Mouse (Mus musculus) midbrain, postnatal 0 days (tissue): ENCODE measurements around the gene Spef2. TPM values are rescaled to one million over a fixed set of nuclear protein-coding genes. Genes with fewer than 3 reads are reported as not detected.

ENCODE experiments used
- ATAC-seq: fragments of 200-750 bp; cut with Nextera tagmentation; 2 replicates; pipeline ENCODE4 v1.8.0; 2017; ENCODE audit warnings: moderate number of reproducible peaks, mild to moderate bottlenecking, moderate TSS enrichment, moderate library complexity; ENCODE audit not compliant: low FRiP score
- DNase-seq: peaks from one replicate; pipeline ENCODE4 v3.0.0-alpha.2; 2015; ENCODE audit warnings: low spot score
- H3K27ac ChIP-seq: fragments of 300-500 bp; sonication (generic); 2 replicates; pipeline ENCODE4 v1.5.1; 2014; ENCODE audit warnings: low read depth, mild to moderate bottlenecking, low read length, mixed read lengths
- H3K27me3 ChIP-seq: fragments of 300-500 bp; sonication (generic); 2 replicates; pipeline ENCODE4 v1.6.1; 2014; ENCODE audit warnings: low read length, control low read depth, mixed read lengths; ENCODE audit not compliant: insufficient read depth
- H3K36me3 ChIP-seq: fragments of 300-500 bp; sonication (generic); 2 replicates; pipeline ENCODE4 v1.6.1; 2014; ENCODE audit warnings: low read length, control low read depth, mixed read lengths; ENCODE audit not compliant: insufficient read depth
- H3K4me1 ChIP-seq: fragments of 300-500 bp; sonication (generic); 2 replicates; pipeline ENCODE4 v1.6.1; 2014; ENCODE audit warnings: mild to moderate bottlenecking, control low read depth, antibody characterized with exemption, low read length, mixed read lengths; ENCODE audit not compliant: insufficient read depth
- H3K4me2 ChIP-seq: fragments of 300-500 bp; sonication (generic); 2 replicates; pipeline ENCODE4 v1.6.1; 2014; ENCODE audit warnings: low read depth, mild to moderate bottlenecking, low read length, mixed read lengths; ENCODE audit not compliant: poor library complexity, severe bottlenecking
- H3K4me3 ChIP-seq: fragments of 300-500 bp; sonication (generic); 2 replicates; pipeline ENCODE4 v1.5.1; 2014; ENCODE audit warnings: low read depth, mild to moderate bottlenecking, low read length, moderate library complexity
- H3K9ac ChIP-seq: fragments of 300-500 bp; sonication (generic); replicated peaks from 2 replicates; pipeline ENCODE4 v1.6.1; 2014; ENCODE audit warnings: mild to moderate bottlenecking, low read length, moderate library complexity, mixed read lengths; ENCODE audit not compliant: poor library complexity, severe bottlenecking
- H3K9me3 ChIP-seq: fragments of 300-500 bp; sonication (generic); 2 replicates; pipeline ENCODE4 v1.6.1; 2016; ENCODE audit warnings: low read length, control low read depth
- CTCF ChIP-seq: IDR thresholded peaks from 2 replicates; pipeline ENCODE4 v1.5.1; 2016; ENCODE audit warnings: antibody characterized with exemption, mild to moderate bottlenecking
- WGBS: fragments of 180-500 bp; shearing (Covaris S2); extraction: QIAGEN DNeasy Blood & Tissue Kit; methylation state at CpG from one replicate; pipeline ENCODE4 v1.1.7; 2014; 5-methylcytosine and 5-hydroxymethylcytosine counted together
- polyA plus RNA-seq: library from polyadenylated mRNA; unstranded; fragments of >200 nt; fragmentation: Nextera tagmentation; extraction: Ambion mirVana; gene quantifications from 2 replicates; pipeline ENCODE4 v1.2.1, GENCODE M21; 2015
- total RNA-seq: library from RNA; depleted of rRNA; stranded (reverse); fragments of >200 nt; gene quantifications from 2 replicates; pipeline ENCODE4 v1.2.3, GENCODE M21; 2014; rRNA removed

Gene Spef2
- total and polyA plus RNA-seq, 2 experiments from 2014 or later, result 1.5 to 2.6 TPM

DNA sequence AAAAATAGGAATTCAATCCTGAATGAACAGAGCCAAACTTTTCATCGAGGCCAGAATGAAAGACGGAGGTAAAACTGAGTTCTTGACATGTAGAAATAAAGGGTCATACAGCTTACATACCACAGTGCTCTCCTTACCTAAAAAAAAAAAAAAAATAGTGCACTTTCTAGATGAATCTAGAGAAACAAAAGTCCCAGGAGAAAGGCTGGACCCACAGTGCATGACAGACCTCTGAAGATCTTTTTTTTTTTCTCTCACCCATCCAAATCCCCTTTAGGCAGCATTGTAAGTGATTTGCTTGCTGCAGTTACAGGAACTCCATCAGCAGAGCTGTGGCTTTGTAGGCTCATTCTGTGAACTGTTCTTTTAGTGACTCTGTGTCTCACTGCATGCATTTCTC is 199.7 kb downstream of the Spef2 start:
- Histone ChIP-seq H3K27me3 (no peaks in the 10 kb centered on the region), H3K9me3 (no peaks in the 10 kb centered on the region), H3K4me3 (no peak overlapping the region), H3K4me1 (no peaks in the 10 kb centered on the region), H3K27ac (no peak overlapping the region), H3K9ac (no peak overlapping the region), H3K4me2 (no peak overlapping the region), H3K36me3 (no peaks in the 10 kb centered on the region)
- no peak for DNase-seq
- WGBS, result 92% methylated on average over 2 of the region's 2 CpGs
- ATAC-seq, result no peak
- no peak for TF ChIP-seq CTCF

DNA sequence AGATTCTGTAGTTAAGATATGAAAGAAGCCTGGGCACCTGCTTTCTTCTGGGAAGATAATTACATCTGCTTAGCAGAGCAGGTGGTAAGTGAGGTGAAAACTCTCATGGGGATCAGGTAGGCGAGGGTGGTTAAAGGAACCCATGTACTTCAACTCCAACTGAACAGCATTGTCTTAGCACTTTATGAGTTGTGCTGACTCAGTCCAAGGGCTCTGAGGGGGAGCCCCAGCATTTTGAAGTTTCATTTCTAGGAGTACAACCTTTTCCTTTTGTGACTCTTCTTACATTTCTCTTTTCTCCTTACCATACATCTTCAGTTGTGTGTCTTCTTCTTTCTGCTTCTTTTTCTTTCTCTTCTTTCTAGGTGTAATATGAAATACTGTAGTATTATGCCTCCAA is 213.5 kb downstream of the Spef2 start:
- no peak overlapping the region for H3K4me2 ChIP-seq
- 75% methylated on average over 1 of the region's 1 CpGs for WGBS
- H3K27me3 ChIP-seq, result no peaks in the 10 kb centered on the region
- no peaks in the 10 kb centered on the region for H3K4me1 ChIP-seq
- ATAC-seq (no peak), DNase-seq (no peak)
- H3K9ac ChIP-seq, result no peak overlapping the region
- no peak for TF ChIP-seq CTCF
- no peaks in the 10 kb centered on the region for H3K36me3 ChIP-seq
- no peaks in the 10 kb centered on the region for H3K9me3 ChIP-seq
- no peak overlapping the region for H3K4me3 ChIP-seq
- H3K27ac ChIP-seq, result no peak overlapping the region

- no peaks in the 10 kb centered on the region for H3K4me1 ChIP-seq
- H3K27me3 ChIP-seq, result no peaks in the 10 kb centered on the region
- no peak overlapping the region for H3K4me3 ChIP-seq
- WGBS, result 92% methylated on average over 3 of the region's 3 CpGs
- H3K9me3 ChIP-seq, result no peaks in the 10 kb centered on the region
- DNase-seq, result no peak
- H3K4me2 ChIP-seq, result no peak overlapping the region
- ATAC-seq, result no peak
- H3K27ac ChIP-seq, result no peak overlapping the region
- no peak overlapping the region for H3K9ac ChIP-seq
- no peak for TF ChIP-seq CTCF
- H3K36me3 ChIP-seq, result no peaks in the 10 kb centered on the region
These were observed 215.2 kb downstream of the Spef2 start for GRCm38 (mm10) chr15:9533356-9533902.

DNA sequence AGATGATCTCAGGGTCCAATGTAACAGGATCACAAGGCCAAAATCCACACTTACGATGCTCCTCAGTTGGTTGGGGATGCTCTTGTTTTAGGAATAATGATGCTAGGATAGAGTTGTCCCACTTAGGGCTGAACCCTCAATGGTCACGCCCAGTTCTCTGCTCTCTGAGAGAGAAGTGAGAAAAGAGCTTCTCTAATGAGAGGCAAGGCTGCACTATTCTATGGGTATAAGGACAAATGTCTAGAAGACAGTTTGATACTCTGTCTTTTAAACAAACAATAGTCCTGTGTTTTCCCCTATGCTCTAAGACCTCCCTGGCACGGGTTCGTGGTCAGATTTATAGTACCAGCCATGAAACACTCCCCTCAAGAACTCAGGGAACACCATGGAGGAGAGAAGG is 218.6 kb downstream of the Spef2 start, which contains the start of gene Il7r:
Gene Il7r (minus strand): TSS at position 101 of the 400 bp plus-strand sequence.
- Histone ChIP-seq H3K27ac (no peak within 1 kb of the TSS), H3K4me2 (no peak within 1 kb of the TSS), H3K36me3 (no peaks in the 10 kb centered on the region), H3K9me3 (no peaks in the 10 kb centered on the region), H3K4me3 (no peak within 1 kb of the TSS), H3K4me1 (no peaks in the 10 kb centered on the region), H3K27me3 (no peaks in the 10 kb centered on the region), H3K9ac (no peak within 1 kb of the TSS)
- WGBS, result 91% methylated on average over 4 of the region's 4 CpGs
- TF ChIP-seq CTCF, result no peak
- DNase-seq, result no peak
- ATAC-seq, result no peak

GRCm38 (mm10) chr15:9529646-9530045 is 219.0 kb downstream of the Spef2 start:
- Histone ChIP-seq H3K4me3 (no peak overlapping the region), H3K4me2 (no peak overlapping the region), H3K9me3 (no peaks in the 10 kb centered on the region), H3K4me1 (no peaks in the 10 kb centered on the region), H3K36me3 (no peaks in the 10 kb centered on the region), H3K27ac (no peak overlapping the region), H3K27me3 (no peaks in the 10 kb centered on the region), H3K9ac (no peak overlapping the region)
- no peak for ATAC-seq
- no peak for DNase-seq
- TF ChIP-seq CTCF, result no peak
- 74% methylated on average over 3 of the region's 3 CpGs for WGBS

Other genes with a start within 250 kb of the Spef2 start
- gene Il7r, start 218.7 kb downstream of the Spef2 start, total RNA-seq, result 0.11 TPM in 1 of 2 replicates, not detected in the other
- gene Il7r, start 218.7 kb downstream of the Spef2 start, polyA plus RNA-seq, result 0.05 TPM in 1 of 2 replicates, not detected in the other